Mouse (Mus musculus) hindbrain, postnatal 0 days (tissue): ENCODE results near the gene Ncdn. TPM values are rescaled to one million over a fixed set of nuclear protein-coding genes. Genes with fewer than 3 reads are reported as not detected.

Source experiments
- ATAC-seq: fragments of 200-750 bp; cut with Nextera tagmentation; 2 replicates; pipeline ENCODE4 v1.8.0; 2017; ENCODE audit warnings: mild to moderate bottlenecking, moderate TSS enrichment, moderate library complexity
- DNase-seq: peaks from one replicate; pipeline ENCODE4 v3.0.0-alpha.2; 2015; ENCODE audit warnings: low spot score
- H3K27ac ChIP-seq: fragments of 300-500 bp; sonication (generic); 2 replicates; pipeline ENCODE4 v1.5.1; 2014; ENCODE audit warnings: mild to moderate bottlenecking
- H3K27me3 ChIP-seq: fragments of 300-500 bp; sonication (generic); 2 replicates; pipeline ENCODE4 v1.6.1; 2014; ENCODE audit warnings: low read length, mixed read lengths; ENCODE audit not compliant: insufficient read depth
- H3K36me3 ChIP-seq: fragments of 300-500 bp; sonication (generic); 2 replicates; pipeline ENCODE4 v1.6.1; 2014; ENCODE audit warnings: low read length, mixed read lengths; ENCODE audit not compliant: insufficient read depth
- H3K4me1 ChIP-seq: fragments of 300-500 bp; sonication (generic); 2 replicates; pipeline ENCODE4 v1.6.1; 2014; ENCODE audit warnings: antibody characterized with exemption, low read length, mixed read lengths; ENCODE audit not compliant: insufficient read depth
- H3K4me2 ChIP-seq: fragments of 300-500 bp; sonication (generic); 2 replicates; pipeline ENCODE4 v1.6.1; 2014; ENCODE audit warnings: low read depth, mild to moderate bottlenecking, low read length, moderate library complexity, mixed read lengths
- H3K4me3 ChIP-seq: fragments of 300-500 bp; sonication (generic); 2 replicates; pipeline ENCODE4 v1.5.1; 2014; ENCODE audit warnings: low read length
- H3K9ac ChIP-seq: fragments of 300-500 bp; sonication (generic); replicated peaks from 2 replicates; pipeline ENCODE4 v1.6.1; 2014; ENCODE audit warnings: mild to moderate bottlenecking, low read length, moderate library complexity, mixed read lengths
- H3K9me3 ChIP-seq: fragments of 300-500 bp; sonication (generic); 2 replicates; pipeline ENCODE4 v1.6.1; 2016; ENCODE audit warnings: low read length, mixed read lengths
- CTCF ChIP-seq: IDR thresholded peaks from 2 replicates; pipeline ENCODE4 v1.5.1; 2016; ENCODE audit warnings: antibody characterized with exemption, control low read depth, low read depth
- WGBS: fragments of 180-500 bp; shearing (Covaris S2); extraction: QIAGEN DNeasy Blood & Tissue Kit; methylation state at CpG from one replicate; pipeline ENCODE4 v1.1.7; 2014; 5-methylcytosine and 5-hydroxymethylcytosine counted together
- polyA plus RNA-seq: library from polyadenylated mRNA; unstranded; fragments of >200 nt; fragmentation: Nextera tagmentation; extraction: Ambion mirVana; gene quantifications from 2 replicates; pipeline ENCODE4 v1.2.1, GENCODE M21; 2015
- total RNA-seq: library from RNA; depleted of rRNA; stranded (reverse); fragments of >200 nt; gene quantifications from 2 replicates; pipeline ENCODE4 v1.2.3, GENCODE M21; 2014

The Ncdn gene
- total and polyA plus RNA-seq, 2 experiments from 2014 or later = 158 to 389 TPM

DNA sequence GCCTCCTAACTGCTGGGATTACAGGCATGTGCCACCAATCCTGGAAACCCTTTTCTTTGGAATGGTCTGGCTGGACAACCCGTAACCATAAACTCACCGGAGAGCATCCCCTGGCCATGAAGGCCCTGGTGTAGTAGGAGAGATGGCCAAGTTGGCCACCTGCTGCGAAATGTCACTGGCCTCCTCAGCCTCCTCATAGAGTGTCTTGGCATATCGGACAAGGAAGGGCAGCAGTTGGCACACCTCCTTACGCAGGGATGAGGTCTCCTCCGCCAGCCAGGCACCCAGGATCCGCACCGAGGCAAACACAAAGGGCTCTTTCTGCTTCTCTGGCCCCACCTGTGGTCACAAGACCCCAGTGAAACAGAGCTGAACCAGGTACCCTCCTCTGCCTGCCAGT is 4.9 kb downstream of the Ncdn start:
- no peak for DNase-seq
- no peak overlapping the region for H3K9ac ChIP-seq
- H3K9me3 ChIP-seq = no peaks in the 10 kb centered on the region
- H3K27me3 ChIP-seq = no peaks in the 10 kb centered on the region
- H3K4me2 ChIP-seq = no peak overlapping the region
- H3K4me1 ChIP-seq = peaks cover 32% of the 10 kb centered on the region
- WGBS = 84% methylated on average over 8 of the region's 8 CpGs
- no peak overlapping the region for H3K4me3 ChIP-seq
- H3K36me3 ChIP-seq = peaks cover 26% of the 10 kb centered on the region
- no peak overlapping the region for H3K27ac ChIP-seq
- no peak for ATAC-seq
- TF ChIP-seq CTCF = no peak

DNA sequence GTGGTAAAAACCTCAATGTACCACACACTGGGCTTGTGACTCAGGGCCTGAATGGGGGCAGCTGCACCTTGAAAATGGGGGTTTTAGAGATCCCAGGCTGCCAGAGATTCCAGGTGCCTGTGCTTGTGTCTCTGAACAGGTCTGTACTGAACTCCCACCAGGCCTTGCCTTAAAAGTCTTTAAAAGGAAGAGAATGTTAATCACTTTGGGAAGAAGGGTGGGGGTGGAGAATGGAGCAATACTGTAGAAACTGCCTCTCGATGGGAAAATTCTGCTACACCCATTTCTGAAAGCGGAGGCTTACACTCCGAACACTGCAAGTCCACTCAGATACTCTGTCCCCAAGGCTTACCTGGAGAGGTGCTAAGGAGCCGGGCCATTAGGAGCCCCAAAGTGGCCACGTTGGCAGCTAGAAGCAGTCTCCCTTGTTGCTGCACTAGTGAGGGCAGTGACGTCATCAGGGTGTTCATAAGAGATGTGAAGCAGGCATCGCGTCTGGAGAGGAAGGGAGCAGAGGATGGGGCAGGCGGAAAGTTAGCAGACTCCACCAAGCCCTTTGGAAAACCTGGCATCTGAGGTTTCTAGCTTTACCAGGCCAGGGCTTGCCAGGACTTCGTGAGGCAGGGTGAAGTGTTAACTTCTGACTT is 6.9 kb downstream of the Ncdn start:
- WGBS = 86% methylated on average over 10 of the region's 10 CpGs
- DNase-seq (no peak), ATAC-seq (no peak)
- H3K27ac ChIP-seq = no peak overlapping the region
- peaks cover 26% of the 10 kb centered on the region for H3K36me3 ChIP-seq
- no peak overlapping the region for H3K4me2 ChIP-seq
- no peak for TF ChIP-seq CTCF
- no peak overlapping the region for H3K9ac ChIP-seq
- H3K9me3 ChIP-seq = no peaks in the 10 kb centered on the region
- H3K4me1 ChIP-seq = peaks cover 22% of the 10 kb centered on the region
- H3K27me3 ChIP-seq = no peaks in the 10 kb centered on the region
- H3K4me3 ChIP-seq = no peak overlapping the region

GRCm38 (mm10) chr4:126745506-126746193 is 7.6 kb downstream of the Ncdn start:
- Histone ChIP-seq H3K27ac (no peak overlapping the region), H3K9me3 (no peaks in the 10 kb centered on the region), H3K4me2 (no peak overlapping the region), H3K27me3 (no peaks in the 10 kb centered on the region), H3K4me3 (no peak overlapping the region), H3K36me3 (peaks cover 26% of the 10 kb centered on the region), H3K9ac (no peak overlapping the region), H3K4me1 (peaks cover 16% of the 10 kb centered on the region)
- WGBS = 29% methylated on average over 13 of the region's 13 CpGs
- TF ChIP-seq CTCF = peak; percentile 80
- ATAC-seq = no peak
- peak; percentile 76 for DNase-seq

- Histone ChIP-seq H3K36me3 (peaks cover 26% of the 10 kb centered on the region), H3K27me3 (no peaks in the 10 kb centered on the region), H3K27ac (no peak overlapping the region), H3K9me3 (no peaks in the 10 kb centered on the region), H3K4me2 (no peak overlapping the region), H3K4me1 (peaks cover 7% of the 10 kb centered on the region), H3K9ac (no peak overlapping the region), H3K4me3 (no peak overlapping the region)
- TF ChIP-seq CTCF = no peak
- ATAC-seq = no peak
- no peak for DNase-seq
- 75% methylated on average over 14 of the region's 14 CpGs for WGBS
Measured at GRCm38 (mm10) chr4:126744831-126745230, 8.4 kb downstream of the Ncdn start.

- WGBS = 17% methylated on average over 11 of the region's 11 CpGs
- Histone ChIP-seq H3K4me1 (no peaks in the 10 kb centered on the region), H3K36me3 (peaks cover 26% of the 10 kb centered on the region), H3K27me3 (peaks cover 7% of the 10 kb centered on the region), H3K9me3 (no peaks in the 10 kb centered on the region), H3K9ac (no peak overlapping the region), H3K27ac (no peak overlapping the region), H3K4me3 (no peak overlapping the region), H3K4me2 (no peak overlapping the region)
- DNase-seq = no peak
- TF ChIP-seq CTCF = no peak
- no peak for ATAC-seq
Measured at GRCm38 (mm10) chr4:126743713-126744112, 9.5 kb downstream of the Ncdn start.

DNA sequence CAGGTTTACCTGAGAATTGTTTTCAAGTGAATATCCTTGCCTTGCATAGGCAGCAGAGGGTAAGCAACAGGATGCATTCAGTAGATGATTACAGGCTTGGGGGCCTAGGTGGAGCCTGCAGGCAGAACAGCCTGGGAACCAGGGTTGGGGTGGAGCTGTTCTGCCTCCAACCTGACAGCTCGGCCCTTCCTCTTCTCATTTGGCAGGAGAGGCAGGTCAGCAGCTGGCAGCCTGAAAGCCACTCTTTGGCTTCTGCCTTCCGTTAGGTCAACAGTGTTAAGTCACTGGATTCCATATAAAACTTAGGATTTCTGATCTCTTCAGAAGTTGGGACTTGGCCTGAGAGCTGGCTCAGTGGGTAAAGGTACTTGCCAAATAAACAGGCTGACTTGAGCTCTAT is 10.3 kb downstream of the Ncdn start:
- no peak overlapping the region for H3K4me3 ChIP-seq

DNA sequence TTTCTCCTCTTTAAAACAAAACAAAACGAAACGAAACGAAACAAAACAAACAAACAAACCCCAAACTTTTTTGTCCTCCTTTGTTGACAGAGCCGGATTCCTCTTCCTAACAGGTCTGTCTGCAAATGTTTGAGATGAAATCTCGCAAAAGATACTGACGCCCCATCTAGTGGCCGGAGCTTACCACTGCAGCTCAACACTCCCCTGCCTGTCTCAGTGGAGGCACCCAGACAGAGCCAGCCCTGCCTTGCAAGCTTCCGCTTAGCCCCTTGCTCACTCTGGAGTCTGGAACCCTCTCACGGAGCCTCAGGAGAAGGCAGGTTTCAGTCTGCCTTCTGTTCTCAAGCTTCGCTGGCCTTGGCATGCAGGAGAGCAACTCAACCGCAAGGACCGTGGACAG is 11.8 kb downstream of the Ncdn start:
- H3K4me3 ChIP-seq = no peak overlapping the region
- ATAC-seq = peak; percentile 64; the same call in 1 of the 2 replicates
- peaks cover 29% of the 10 kb centered on the region for H3K27me3 ChIP-seq

More for the DNA sequence above, 10.3 kb downstream of the Ncdn start:
- Histone ChIP-seq H3K4me1 (no peaks in the 10 kb centered on the region), H3K27ac (no peak overlapping the region), H3K9ac (no peak overlapping the region), H3K9me3 (no peaks in the 10 kb centered on the region), H3K27me3 (peaks cover 14% of the 10 kb centered on the region), H3K36me3 (peaks cover 26% of the 10 kb centered on the region), H3K4me2 (no peak overlapping the region)
- WGBS = 32% methylated on average over 2 of the region's 2 CpGs
- no peak for DNase-seq
- ATAC-seq = no peak
- no peak for TF ChIP-seq CTCF

More for the DNA sequence above, 11.8 kb downstream of the Ncdn start:
- no peaks in the 10 kb centered on the region for H3K4me1 ChIP-seq
- H3K4me2 ChIP-seq = no peak overlapping the region
- H3K9ac ChIP-seq = no peak overlapping the region
- peaks cover 17% of the 10 kb centered on the region for H3K36me3 ChIP-seq
- H3K9me3 ChIP-seq = no peaks in the 10 kb centered on the region
- peak; percentile 92 for DNase-seq
- peak; percentile 92 for TF ChIP-seq CTCF
- 4% methylated on average over 12 of the region's 12 CpGs for WGBS
- no peak overlapping the region for H3K27ac ChIP-seq
